Mouse (Mus musculus): ENCODE data around the gene Gm29049.
"Not testable (repeated sequence)": the region's sequence is repeated elsewhere in the genome, so short reads cannot be mapped to it uniquely, and the experiment has no call there.

The Gm29049 gene

DNA sequence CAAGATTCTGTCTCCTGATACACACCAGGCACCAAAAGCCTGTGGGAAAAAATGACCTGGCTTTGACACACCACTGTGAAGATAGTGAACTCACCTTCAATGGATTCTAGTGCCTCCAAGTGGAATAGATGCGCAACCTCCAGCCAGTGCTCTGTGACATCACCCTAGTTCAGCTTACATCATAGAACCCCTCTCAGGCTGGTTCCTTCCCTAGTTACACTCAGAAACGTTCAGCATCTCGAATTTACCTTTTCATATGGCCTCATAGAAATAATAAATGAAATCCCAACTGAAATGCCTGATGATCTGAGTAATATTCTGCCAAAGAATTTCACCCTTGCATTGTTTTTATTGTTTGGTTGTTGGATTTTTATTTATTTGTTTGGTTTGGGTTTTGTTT is at the start of gene Gm29049:
Gene Gm29049 (minus strand): TSS at position 101 of the 400 bp plus-strand sequence.
- DNase-seq (ENCODE audit: low spot score): not testable (repeated sequence)

Measured in embryo, embryonic 10.5 days (tissue).